Mouse (Mus musculus) frontal cortex, adult 2 months (tissue): Measurements from ENCODE around the gene Rbfox2. TPM values are rescaled to one million over a fixed set of nuclear protein-coding genes. Genes with fewer than 3 reads are reported as not detected.
"Not testable (repeated sequence)": the region's sequence is repeated elsewhere in the genome, so short reads cannot be mapped to it uniquely, and the experiment has no call there.

Experiments
- DNase-seq, 2 experiments: peaks; one replicate each; pipeline ENCODE4 v3.0.0; 2022; ENCODE audit warnings: low spot score in 1 of 2; ENCODE audit errors: extremely low spot score in 1 of 2
- polyA plus RNA-seq: library from polyadenylated mRNA; depleted of rRNA; stranded (reverse); fragments of >200 nt; gene quantifications from 2 replicates; pipeline ENCODE4 v1.2.3, GENCODE M21; 2012

Rbfox2 gene
- polyA plus RNA-seq, 1 experiment, result 212 TPM

DNA sequence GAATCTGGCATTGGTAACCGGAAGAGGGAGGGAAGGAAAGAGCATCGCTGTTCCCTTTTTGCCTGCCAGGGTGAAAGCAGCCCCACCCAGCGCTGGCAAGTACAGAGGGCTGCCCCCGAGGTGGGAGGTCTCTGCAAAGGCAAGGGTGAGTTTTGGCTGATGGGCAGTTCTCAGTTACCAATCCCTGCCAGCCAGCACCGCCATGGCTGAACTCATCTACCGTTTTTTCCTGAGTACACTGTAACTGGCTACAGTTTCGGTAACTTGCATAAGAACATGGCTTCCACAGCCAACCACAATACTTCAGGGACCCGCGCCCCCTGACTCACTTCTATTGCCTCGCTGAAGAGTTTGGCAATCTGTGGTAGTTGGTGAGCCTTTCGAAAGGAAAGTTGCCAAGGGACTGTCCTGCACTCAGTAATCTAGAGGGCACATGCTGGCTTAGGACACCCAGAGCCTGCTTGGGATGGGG is 226.9 kb downstream of the Rbfox2 start:
- no peak for DNase-seq

- DNase-seq, result no peak
Observed at GRCm38 (mm10) chr15:77079256-77079822, 227.5 kb downstream of the Rbfox2 start.

DNA sequence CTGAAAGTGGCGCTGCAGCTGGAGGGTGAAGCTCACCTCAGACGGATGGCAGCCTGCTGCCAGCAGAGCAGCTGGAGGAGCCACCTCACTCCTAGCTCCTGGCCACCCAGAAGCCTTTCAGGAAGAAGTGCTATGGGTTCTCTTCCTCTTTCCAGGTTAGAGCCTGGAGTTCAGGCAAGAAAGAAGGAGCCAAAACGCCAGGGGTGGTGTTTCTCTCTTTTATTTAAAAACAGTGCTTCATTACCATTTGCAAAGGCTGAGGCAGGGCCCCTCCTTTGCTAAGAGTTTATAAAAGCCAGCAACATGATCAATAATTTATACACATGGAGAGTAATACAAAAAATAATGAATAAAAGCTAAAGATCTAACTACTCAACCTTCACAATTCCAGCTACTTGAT is 228.0 kb downstream of the Rbfox2 start:
- DNase-seq, result no peak

- no peak for DNase-seq
Observed at GRCm38 (mm10) chr15:77077906-77078305, 228.9 kb downstream of the Rbfox2 start.

DNA sequence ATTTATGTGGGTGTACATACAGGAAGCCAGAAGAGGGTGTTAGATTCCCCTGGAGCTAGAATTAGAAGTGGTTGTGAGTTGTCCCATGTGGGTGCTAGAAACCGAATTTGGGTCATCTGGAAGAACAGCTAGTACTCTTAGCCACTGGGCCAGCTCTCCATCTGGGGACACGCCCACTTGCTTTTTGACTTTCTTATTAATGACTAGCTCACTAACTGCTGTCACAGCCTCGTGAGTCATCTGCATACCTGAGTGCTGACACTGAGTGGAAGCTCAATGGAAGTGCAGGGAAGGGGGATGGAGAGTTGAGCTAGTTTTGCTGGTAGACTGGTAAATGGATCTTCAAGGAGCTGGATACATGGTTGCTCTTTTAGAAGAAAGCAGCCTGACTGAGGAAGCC is 230.3 kb downstream of the Rbfox2 start:
- DNase-seq, result peak in 1 of 2 experiments; percentile 63

- no peak for DNase-seq
Observed at GRCm38 (mm10) chr15:77072556-77073163, 234.1 kb downstream of the Rbfox2 start.

GRCm38 (mm10) chr15:77071501-77071900 is 235.3 kb downstream of the Rbfox2 start:
- DNase-seq, result no peak

DNA sequence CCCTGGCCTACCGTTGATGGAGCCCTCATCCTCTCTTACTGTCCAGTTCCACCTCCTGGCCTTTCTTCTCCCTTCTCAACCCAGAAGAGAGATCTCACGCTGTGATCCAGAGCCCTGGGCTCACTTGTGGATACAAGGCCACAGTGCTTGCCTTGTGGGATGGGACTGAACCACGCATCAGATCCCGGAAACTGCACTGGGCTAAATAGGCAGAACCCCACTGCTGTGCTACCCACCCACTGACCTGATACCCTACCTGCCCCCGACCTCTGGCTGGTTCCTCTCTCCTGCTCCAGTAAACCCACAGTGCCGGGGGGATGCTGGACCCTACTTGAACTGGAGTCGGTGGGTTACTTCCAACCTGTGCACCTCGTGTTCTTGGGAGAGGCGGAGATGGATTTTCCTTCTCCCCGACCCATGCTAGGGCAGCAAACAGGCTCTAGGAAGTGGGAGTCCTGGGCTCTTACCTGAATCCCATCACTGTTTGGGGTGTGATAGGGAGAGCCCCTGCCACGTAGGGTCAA is 236.0 kb downstream of the Rbfox2 start:
- DNase-seq, result no peak

GRCm38 (mm10) chr15:77069019-77069418 is 237.8 kb downstream of the Rbfox2 start:
- peak; percentile 59 to 85 for DNase-seq

DNA sequence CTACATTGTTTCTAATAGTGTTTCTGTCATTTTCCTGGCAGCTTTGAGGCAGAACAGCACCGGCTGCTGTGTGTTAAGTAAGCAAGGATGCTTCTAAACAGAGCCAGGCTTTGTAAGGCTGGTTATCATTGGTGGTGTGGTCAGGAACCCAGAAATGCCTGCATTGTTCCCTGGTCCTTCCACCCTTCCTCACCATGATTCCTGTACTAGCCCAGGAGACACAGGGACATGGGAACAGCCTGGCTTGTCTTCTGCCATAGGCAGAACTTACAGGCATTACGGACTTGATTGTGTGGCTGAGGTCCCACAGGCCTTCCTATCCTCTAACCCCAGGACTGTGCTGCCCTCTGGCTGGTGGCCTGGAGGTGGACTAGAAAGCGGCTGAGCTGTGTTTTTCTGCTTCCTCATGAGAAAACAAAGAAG is 238.4 kb downstream of the Rbfox2 start:
- DNase-seq, result no peak

- peak in 1 of 2 experiments; percentile 64 for DNase-seq
Observed at GRCm38 (mm10) chr15:77066233-77066632, 240.6 kb downstream of the Rbfox2 start.

GRCm38 (mm10) chr15:77065259-77065852 is 241.4 kb downstream of the Rbfox2 start:
- DNase-seq, result no peak

DNA sequence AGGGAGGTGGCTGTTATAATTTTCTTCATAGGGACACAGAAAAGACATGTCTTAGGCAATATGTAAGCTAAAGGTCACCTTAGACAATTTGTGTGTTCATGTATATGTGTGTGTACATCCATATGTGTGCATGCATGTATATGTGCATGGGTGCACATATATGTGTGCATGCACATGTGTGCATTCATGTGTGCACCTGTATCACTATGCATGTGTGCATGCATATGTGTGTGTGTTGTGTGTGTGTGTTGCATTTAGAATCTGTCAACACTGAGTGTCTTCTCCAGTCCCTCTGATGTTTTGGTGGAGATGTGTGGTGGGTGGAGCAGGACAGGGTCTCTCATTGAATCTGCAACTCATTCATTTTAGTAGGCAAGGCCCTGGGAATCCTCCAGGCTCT is 244.1 kb downstream of the Rbfox2 start:
- no peak for DNase-seq

GRCm38 (mm10) chr15:77059416-77059815 is 247.4 kb downstream of the Rbfox2 start:
- not testable (repeated sequence) for DNase-seq

- DNase-seq, result no peak
Observed at GRCm38 (mm10) chr15:77058566-77058965, 248.2 kb downstream of the Rbfox2 start.

DNA sequence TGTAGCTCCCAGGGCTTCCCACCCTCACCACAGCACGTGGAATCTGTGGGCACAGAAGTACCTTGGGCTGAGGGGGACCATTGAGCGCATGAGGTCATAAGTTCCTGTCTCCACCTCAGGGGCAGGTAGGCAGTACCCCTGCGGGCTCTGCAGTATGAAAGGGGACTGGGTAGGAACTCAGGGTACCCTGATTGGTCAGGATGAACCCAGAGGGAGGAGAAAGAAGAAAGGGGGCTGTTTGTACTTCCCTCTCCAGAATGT is 250.1 kb downstream of the Rbfox2 start:
- no peak for DNase-seq

GRCm38 (mm10) chr15:77056001-77056790 is 250.6 kb downstream of the Rbfox2 start:
- no peak for DNase-seq

- DNase-seq, result no peak
Observed at GRCm38 (mm10) chr15:77054611-77055175, 252.1 kb downstream of the Rbfox2 start.

DNA sequence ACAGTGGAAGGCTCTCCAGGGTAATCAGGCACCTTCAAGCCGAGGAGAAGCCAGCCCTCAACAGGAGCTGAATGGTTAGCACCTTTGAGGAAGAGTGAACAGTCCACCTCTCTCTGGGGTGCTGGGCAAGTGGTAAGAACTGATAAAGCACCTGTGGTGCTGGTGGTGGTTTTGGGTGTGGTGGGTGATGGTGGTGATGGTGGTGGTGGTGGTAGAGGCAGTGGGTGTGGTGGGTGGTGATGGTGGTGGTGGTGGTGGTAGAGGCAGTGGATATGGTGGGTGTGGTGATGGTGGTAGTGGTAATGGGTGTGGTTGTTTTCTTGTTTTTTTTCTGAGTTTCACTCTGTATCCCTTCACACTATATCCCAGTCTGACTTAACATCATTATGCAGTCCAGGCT is 253.8 kb downstream of the Rbfox2 start:
- DNase-seq, result no peak

DNA sequence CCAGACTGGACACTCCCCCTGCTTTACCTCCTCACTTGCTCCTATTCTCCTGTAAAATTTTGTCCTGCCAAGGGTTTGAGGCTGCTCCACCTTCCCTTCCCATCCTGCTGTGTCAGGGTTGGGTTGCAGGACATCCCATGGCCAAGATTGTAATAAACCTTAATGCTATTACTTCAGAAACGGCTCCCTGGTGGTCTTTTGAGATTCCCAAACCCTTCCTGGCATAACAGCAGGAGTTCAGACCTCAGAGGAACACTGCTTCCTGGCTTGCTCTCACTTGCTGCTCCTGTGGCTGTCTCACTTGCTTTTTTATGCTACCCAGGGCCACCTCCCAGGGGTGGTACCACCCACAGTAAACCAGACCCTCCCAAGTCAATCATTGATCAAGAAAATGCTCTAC is 254.6 kb downstream of the Rbfox2 start:
- no peak for DNase-seq

GRCm38 (mm10) chr15:77050570-77050969 is 256.2 kb downstream of the Rbfox2 start, which contains the start of gene Mb:
Mb (minus strand) TSS chr15:77050670.
- no peak for DNase-seq
